Mouse (Mus musculus) liver, embryonic 15.5 days (tissue): ENCODE results near the gene Lcn3. TPM values are rescaled to one million over a fixed set of nuclear protein-coding genes. Genes with fewer than 3 reads are reported as not detected.
"Not testable (repeated sequence)": the region's sequence is repeated elsewhere in the genome, so short reads cannot be mapped to it uniquely, and the experiment has no call there.

ENCODE experiments used
- ATAC-seq: fragments of 200-750 bp; cut with Nextera tagmentation; 2 replicates; pipeline ENCODE4 v1.8.0; 2017; ENCODE audit warnings: moderate number of reproducible peaks, mild to moderate bottlenecking, moderate library complexity; ENCODE audit not compliant: insufficient read depth
- H3K27ac ChIP-seq: fragments of 300-500 bp; sonication (generic); replicated peaks from 2 replicates; pipeline ENCODE4 v1.5.1; 2015; ENCODE audit warnings: mild to moderate bottlenecking, inconsistent platforms
- H3K27me3 ChIP-seq: fragments of 300-500 bp; sonication (generic); 2 replicates; pipeline ENCODE4 v1.6.1; 2015; ENCODE audit warnings: mild to moderate bottlenecking, inconsistent platforms
- H3K36me3 ChIP-seq: fragments of 300-500 bp; sonication (generic); replicated peaks from 2 replicates; pipeline ENCODE4 v1.6.1; 2015; ENCODE audit warnings: moderate library complexity, mild to moderate bottlenecking, inconsistent platforms
- H3K4me1 ChIP-seq: fragments of 300-500 bp; sonication (generic); replicated peaks from 2 replicates; pipeline ENCODE4 v1.6.1; 2015; ENCODE audit warnings: inconsistent platforms
- H3K4me2 ChIP-seq: fragments of 300-500 bp; sonication (generic); 2 replicates; pipeline ENCODE4 v1.6.1; 2015; ENCODE audit warnings: moderate library complexity, mild to moderate bottlenecking, inconsistent platforms
- H3K4me3 ChIP-seq: fragments of 300-500 bp; sonication (generic); replicated peaks from 2 replicates; pipeline ENCODE4 v1.5.1; 2015; ENCODE audit warnings: mild to moderate bottlenecking, inconsistent platforms
- H3K9ac ChIP-seq: fragments of 300-500 bp; sonication (generic); 2 replicates; pipeline ENCODE4 v1.6.1; 2015; ENCODE audit warnings: moderate library complexity, mild to moderate bottlenecking, inconsistent platforms
- H3K9me3 ChIP-seq: fragments of 300-500 bp; sonication (generic); replicated peaks from 2 replicates; pipeline ENCODE4 v1.6.1; 2016; ENCODE audit warnings: inconsistent platforms
- WGBS: fragments of 180-500 bp; shearing (Covaris S2); methylation state at CpG from one replicate; pipeline ENCODE4 v1.1.7; 2015; ENCODE audit warnings: mixed read lengths; ENCODE audit not compliant: insufficient replicate concordance; 5-methylcytosine and 5-hydroxymethylcytosine counted together
- polyA plus RNA-seq: library from polyadenylated mRNA; unstranded; fragments of >200 nt; fragmentation: Nextera tagmentation; extraction: Ambion mirVana; gene quantifications from 2 replicates; pipeline ENCODE4 v1.2.1, GENCODE M21; 2015

The Lcn3 gene
- not detected in 2 replicates for polyA plus RNA-seq

DNA sequence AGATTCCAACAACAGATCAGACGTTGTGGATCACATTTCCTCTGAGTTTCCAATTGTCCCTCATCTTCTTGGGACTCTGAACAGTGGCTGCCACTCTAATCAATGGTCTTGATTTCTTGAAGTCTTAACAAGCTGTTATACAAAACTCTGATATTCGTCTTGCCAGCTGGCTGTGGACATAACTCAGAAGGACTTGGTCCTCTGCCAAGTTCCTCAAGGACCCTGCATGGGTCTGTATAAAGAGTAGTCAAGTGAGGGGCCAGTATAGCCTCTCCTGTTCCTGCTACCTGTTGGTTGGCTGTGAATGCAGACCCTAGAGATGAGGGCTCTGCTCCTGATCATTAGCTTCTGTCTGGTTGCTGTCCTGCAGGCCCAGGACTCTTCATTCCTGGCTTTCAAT lies at the start of gene Lcn3:
Lcn3 (plus strand) TSS at position 301 of the 400 bp plus-strand sequence.
- no peak within 1 kb of the TSS for H3K27ac ChIP-seq
- H3K9ac ChIP-seq, result no peak within 1 kb of the TSS
- no peaks in the 10 kb centered on the region for H3K27me3 ChIP-seq
- no peak within 1 kb of the TSS for H3K4me2 ChIP-seq
- no peak within 1 kb of the TSS for H3K4me3 ChIP-seq
- no peaks in the 10 kb centered on the region for H3K36me3 ChIP-seq
- ATAC-seq, result no peak
- 28% methylated on average over 2 of the region's 2 CpGs for WGBS
- H3K9me3 ChIP-seq, result no peaks in the 10 kb centered on the region
- no peaks in the 10 kb centered on the region for H3K4me1 ChIP-seq

DNA sequence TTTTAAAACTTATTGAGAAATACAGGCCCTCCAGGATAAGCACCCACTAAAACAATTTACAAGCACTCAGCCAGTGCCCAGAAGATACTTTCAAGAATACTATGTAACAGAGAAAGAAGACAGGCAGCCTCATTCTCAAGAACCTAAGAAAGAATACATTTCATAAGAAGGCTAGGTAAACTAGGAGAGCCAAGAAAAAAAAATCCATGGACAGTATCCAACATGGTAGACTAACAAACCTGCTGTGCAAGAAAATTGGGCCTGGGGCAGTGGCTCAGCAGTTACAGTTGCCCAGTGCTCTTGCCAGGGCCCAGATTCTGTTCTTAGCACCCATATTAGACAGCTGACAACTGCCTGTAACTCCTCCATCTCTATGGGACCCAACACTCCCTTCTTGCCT lies 48.1 kb upstream of the Lcn3 start:
- no peaks in the 10 kb centered on the region for H3K4me1 ChIP-seq
- H3K9me3 ChIP-seq, result no peaks in the 10 kb centered on the region
- H3K9ac ChIP-seq, result no peak overlapping the region
- no peak overlapping the region for H3K27ac ChIP-seq
- no peak overlapping the region for H3K4me2 ChIP-seq
- H3K27me3 ChIP-seq, result no peaks in the 10 kb centered on the region
- no peak overlapping the region for H3K4me3 ChIP-seq
- no peaks in the 10 kb centered on the region for H3K36me3 ChIP-seq
- no peak for ATAC-seq

DNA sequence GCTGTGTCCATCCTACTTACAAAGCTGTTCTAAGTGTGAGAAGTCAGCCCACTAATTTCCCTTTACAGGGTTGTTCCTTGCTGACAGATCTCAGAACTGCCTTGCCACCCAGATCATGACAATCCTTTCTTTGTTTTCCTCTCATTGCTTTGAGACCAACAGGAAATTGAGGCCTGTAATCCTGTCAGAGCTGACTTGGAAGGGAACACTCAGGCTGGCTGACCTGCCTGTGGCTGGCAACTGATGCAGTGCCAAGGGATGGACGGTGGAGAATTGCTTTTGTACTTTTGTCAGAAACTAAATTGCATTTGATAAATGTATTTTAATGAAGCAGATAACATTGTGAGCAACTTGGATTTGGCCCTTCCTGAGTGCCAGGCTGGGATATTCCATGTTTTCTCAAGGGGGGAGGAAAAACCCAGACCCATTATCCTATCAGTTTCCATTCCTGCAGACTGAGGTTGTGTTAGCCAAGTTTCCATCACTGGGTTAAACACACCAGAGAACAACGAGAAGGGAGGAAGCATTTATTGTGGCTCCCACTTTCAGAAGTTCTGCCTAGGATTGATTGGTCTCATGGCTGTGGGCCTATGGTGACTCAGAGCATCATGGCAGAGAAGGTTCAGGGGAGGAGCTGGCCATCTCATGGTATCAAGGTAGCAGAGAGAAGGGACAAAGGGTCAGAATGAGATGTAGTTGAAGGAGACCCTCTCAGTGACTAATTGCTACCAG lies 32.0 kb upstream of the Lcn3 start:
- no peak overlapping the region for H3K4me2 ChIP-seq
- no peak overlapping the region for H3K9ac ChIP-seq
- no peaks in the 10 kb centered on the region for H3K36me3 ChIP-seq
- no peak for ATAC-seq
- H3K27me3 ChIP-seq, result no peaks in the 10 kb centered on the region
- H3K4me3 ChIP-seq, result no peak overlapping the region
- 41% methylated on average over 2 of the region's 2 CpGs for WGBS
- no peaks in the 10 kb centered on the region for H3K9me3 ChIP-seq
- H3K4me1 ChIP-seq, result no peaks in the 10 kb centered on the region
- H3K27ac ChIP-seq, result no peak overlapping the region

DNA sequence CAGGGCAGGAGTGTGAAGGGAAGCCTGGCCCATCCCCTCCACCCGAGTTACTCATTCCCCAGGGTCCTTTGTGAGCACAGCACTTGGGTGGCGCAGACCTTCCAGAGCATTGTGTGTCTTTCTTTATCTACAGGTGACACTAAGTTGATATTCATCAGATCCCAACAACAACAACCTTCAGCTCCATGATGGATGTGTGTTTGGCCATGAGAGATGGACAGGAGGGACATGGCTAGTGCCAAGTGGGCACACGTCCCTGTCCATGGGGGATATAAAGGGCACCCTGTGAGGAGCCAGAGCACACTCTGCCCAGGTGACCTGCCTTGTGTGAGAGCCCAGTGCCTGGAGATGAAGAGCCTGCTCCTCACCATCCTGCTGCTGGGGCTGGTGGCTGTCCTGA lies 28.7 kb upstream of the Lcn3 start, which contains the start of gene Obp2b:
Obp2b (plus strand) TSS at position 301 of the 400 bp plus-strand sequence.
- H3K36me3 ChIP-seq, H3K27me3 ChIP-seq, H3K4me2 ChIP-seq, H3K4me3 ChIP-seq, H3K27ac ChIP-seq, H3K9ac ChIP-seq, ATAC-seq, H3K4me1 ChIP-seq, H3K9me3 ChIP-seq: not testable (repeated sequence)
- WGBS, result 74% methylated on average over 3 of the region's 3 CpGs

DNA sequence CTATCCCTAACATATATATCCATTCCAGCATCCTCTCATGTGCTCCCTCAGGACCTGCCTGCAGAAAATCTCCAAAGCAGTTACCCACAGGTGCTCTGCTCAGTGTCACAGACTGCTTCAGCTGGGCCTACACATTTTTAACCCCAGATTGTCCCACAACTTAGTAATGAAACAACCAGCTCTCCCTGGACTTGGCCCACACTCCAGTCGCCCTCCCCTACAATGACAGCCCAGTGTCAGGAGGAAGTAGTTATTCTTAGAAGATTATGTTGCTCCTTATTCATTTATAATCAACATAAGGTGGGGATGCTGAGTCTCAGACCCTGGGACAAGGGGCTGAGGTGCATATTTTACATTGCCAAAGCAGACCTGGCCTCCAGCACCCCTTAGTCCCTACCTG lies 23.7 kb upstream of the Lcn3 start:
- no peaks in the 10 kb centered on the region for H3K4me1 ChIP-seq
- no peak overlapping the region for H3K27ac ChIP-seq
- no peaks in the 10 kb centered on the region for H3K36me3 ChIP-seq
- H3K9ac ChIP-seq, result no peak overlapping the region
- no peak overlapping the region for H3K4me3 ChIP-seq
- no peak for ATAC-seq
- WGBS, result 63% methylated on average over 1 of the region's 1 CpGs
- H3K9me3 ChIP-seq, result no peaks in the 10 kb centered on the region
- no peaks in the 10 kb centered on the region for H3K27me3 ChIP-seq
- no peak overlapping the region for H3K4me2 ChIP-seq

DNA sequence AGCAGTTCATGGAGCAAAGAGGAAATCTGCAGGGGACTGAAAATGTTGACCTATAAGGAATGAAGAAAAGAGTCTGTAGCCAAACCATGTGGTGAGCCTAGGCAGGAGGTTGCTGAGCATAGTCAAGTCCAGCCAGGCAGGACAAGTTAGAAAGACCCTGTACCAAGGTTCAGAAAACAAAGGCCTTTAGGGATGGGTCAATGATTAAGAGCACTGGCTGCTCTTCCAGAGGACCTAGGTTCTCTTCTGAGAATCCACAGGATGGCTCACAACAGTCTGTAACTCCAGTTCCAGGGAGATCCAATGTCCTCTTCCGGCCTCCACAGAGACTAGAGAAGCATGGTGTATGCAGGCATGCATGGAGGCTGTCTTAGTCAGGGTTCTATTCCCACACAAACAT lies 11.2 kb upstream of the Lcn3 start:
- Histone ChIP-seq H3K9ac (no peak overlapping the region), H3K27me3 (no peaks in the 10 kb centered on the region), H3K4me3 (no peak overlapping the region), H3K27ac (no peak overlapping the region), H3K36me3 (no peaks in the 10 kb centered on the region), H3K9me3 (no peaks in the 10 kb centered on the region), H3K4me2 (no peak overlapping the region), H3K4me1 (no peaks in the 10 kb centered on the region)
- no peak for ATAC-seq
- WGBS, result 60% methylated on average over 1 of the region's 1 CpGs

DNA sequence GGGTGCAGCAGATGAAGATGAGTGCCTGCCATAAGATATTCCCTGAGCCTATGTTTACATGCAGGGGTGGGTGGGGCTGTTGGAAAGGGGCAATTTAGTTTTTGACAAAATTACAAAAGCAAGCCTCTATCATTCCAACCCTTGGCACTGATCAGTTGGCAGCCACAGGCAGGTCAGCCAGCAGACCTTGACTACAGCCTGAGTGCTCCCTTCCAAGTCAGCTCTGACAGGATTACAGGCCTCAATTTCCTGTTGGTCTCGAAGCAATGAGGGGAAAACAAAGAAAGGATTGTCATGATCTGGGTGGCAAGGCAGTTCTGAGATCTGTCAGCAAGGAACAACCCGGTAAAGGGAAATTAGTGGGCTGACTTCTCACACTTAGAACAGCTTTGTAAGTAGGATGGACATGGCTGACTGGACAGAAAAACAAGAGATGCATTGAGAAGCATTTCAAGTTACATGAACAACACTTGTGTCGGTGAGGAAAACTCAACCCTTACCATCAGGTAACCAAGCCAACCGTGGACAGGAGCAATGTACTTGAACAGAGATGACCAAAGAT lies 7.2 kb upstream of the Lcn3 start:
- WGBS, result 44% methylated on average over 4 of the region's 4 CpGs
- Histone ChIP-seq H3K27me3 (no peaks in the 10 kb centered on the region), H3K9ac (no peak overlapping the region), H3K4me3 (no peak overlapping the region), H3K27ac (no peak overlapping the region), H3K4me2 (no peak overlapping the region), H3K9me3 (no peaks in the 10 kb centered on the region), H3K4me1 (no peaks in the 10 kb centered on the region), H3K36me3 (no peaks in the 10 kb centered on the region)
- no peak for ATAC-seq

DNA sequence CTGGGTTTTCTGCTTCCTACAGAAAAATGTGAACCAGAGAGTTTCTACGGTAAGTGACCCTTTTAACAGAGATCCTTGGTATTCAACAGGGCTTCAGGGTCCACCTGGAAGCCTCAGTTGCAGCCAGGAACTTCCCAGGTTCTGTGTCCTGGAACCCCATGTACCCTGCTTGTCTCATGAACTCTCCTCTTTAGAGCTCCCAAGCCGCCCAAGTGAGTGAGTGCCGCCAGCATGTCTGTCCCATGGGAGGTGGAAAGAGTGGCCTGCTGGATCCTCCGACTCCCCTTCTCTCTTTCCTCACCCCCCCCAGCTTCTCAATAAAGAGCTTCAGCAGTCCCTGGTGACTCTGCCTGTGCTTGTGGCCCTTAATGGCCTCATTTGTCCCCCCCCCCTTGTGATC lies 2.4 kb downstream of the Lcn3 start:
- H3K4me1 ChIP-seq, result no peaks in the 10 kb centered on the region
- H3K27ac ChIP-seq, result no peak overlapping the region
- no peak overlapping the region for H3K4me2 ChIP-seq
- no peaks in the 10 kb centered on the region for H3K27me3 ChIP-seq
- no peak overlapping the region for H3K4me3 ChIP-seq
- H3K36me3 ChIP-seq, result no peaks in the 10 kb centered on the region
- 64% methylated on average over 4 of the region's 4 CpGs for WGBS
- no peak for ATAC-seq
- H3K9me3 ChIP-seq, result no peaks in the 10 kb centered on the region
- no peak overlapping the region for H3K9ac ChIP-seq

DNA sequence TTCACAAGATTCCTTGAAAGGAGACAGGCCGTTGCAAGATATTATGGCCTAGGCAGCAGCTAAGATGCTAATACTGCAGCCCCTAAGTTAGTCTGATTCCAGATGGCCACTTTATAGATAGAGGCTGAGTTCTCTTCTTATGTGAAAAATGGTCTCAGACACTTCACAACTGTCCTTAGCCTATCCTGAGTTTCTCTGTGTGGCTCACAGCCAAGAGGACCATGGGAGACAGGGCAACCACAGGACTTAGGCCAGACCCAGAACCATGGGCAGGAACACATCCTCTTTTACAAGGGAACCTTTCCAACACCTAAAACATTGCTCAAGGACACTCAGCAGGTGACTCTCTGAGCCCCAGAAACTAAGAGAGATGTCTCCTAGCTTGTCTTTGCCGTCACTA lies 8.1 kb downstream of the Lcn3 start:
- no peaks in the 10 kb centered on the region for H3K9me3 ChIP-seq
- 62% methylated on average over 2 of the region's 2 CpGs for WGBS
- no peak for ATAC-seq

DNA sequence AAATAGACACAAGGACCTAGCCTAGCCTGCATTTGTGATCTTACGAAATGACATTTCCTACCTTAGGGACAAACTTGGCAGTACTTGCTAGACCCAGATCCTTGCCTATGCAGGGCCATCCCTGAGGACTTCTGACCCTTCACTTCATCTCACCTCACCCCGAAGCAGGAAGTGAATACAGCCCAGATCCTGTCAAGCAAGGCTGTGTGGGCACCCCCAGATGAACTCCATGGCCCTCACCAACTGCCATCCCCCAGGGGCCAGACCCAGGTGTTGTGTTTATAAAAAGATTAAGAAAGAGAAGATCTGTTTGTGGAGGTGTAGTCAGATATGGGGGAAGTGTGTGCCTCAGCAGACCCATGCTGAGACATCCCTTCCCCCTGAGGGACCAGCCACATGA lies 9.3 kb downstream of the Lcn3 start:
- Histone ChIP-seq H3K4me2 (no peak overlapping the region), H3K9me3 (no peaks in the 10 kb centered on the region), H3K9ac (no peak overlapping the region), H3K36me3 (no peaks in the 10 kb centered on the region), H3K27ac (no peak overlapping the region), H3K27me3 (no peaks in the 10 kb centered on the region; the same call in 1 of the 2 replicates), H3K4me3 (no peak overlapping the region), H3K4me1 (no peaks in the 10 kb centered on the region)
- WGBS, result 45% methylated on average over 2 of the region's 2 CpGs
- ATAC-seq, result no peak

More for the DNA sequence above, 8.1 kb downstream of the Lcn3 start:
- Histone ChIP-seq H3K9ac (no peak overlapping the region), H3K27ac (no peak overlapping the region), H3K4me2 (no peak overlapping the region), H3K4me1 (no peaks in the 10 kb centered on the region), H3K27me3 (no peaks in the 10 kb centered on the region; the same call in 1 of the 2 replicates), H3K4me3 (no peak overlapping the region), H3K36me3 (no peaks in the 10 kb centered on the region)

DNA sequence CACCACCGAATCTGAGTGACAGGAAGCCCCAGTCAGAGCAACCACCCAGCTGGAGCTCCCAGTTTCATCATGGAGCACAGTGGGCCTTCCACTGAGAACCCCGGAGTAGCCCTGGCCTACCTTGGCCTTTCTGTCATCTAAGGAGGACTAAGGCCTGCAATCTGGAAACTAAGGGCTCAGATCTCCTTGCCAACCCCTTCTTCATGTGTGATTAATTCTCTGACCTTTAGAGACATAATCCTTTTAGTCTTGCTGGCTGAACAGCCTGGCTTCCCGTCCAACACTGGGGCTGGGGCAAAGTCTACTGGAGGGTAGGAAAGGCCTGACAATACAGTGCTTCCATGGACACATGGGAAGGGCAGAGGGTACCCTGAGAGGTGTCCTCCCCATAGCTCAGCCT lies 10.6 kb downstream of the Lcn3 start:
- Histone ChIP-seq H3K4me1 (no peaks in the 10 kb centered on the region), H3K9ac (no peak overlapping the region), H3K9me3 (no peaks in the 10 kb centered on the region), H3K36me3 (no peaks in the 10 kb centered on the region), H3K4me2 (no peak overlapping the region), H3K4me3 (no peak overlapping the region), H3K27ac (no peak overlapping the region), H3K27me3 (no peaks in the 10 kb centered on the region; the same call in 1 of the 2 replicates)
- no peak for ATAC-seq
- WGBS, result 52% methylated on average over 3 of the region's 3 CpGs

DNA sequence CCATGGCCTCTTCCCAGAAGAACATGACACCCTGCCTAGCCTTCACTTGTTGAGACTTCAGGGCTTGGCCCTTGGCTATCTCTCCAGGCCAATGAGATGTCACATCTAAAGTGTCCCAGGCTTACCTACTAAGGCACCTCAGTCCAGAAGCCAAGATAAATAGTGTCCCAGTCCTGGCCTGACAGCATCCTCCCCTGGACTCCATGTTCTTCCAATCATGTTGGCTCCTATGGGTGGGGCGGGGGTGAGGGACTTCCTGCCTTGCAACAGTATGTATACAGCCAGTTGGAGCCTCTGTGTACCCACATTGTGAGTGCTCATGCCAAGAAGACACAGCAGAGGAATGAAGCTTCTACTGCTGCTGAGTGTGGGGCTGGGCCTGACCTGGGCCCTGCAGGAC lies 11.3 kb downstream of the Lcn3 start, which contains the start of gene Lcn11:
Lcn11 (plus strand) TSS at position 301 of the 400 bp plus-strand sequence.
- ATAC-seq, result no peak
- H3K9me3 ChIP-seq, result no peaks in the 10 kb centered on the region
- no peak within 1 kb of the TSS for H3K4me2 ChIP-seq
- WGBS, result 70% methylated on average over 1 of the region's 1 CpGs
- no peaks in the 10 kb centered on the region; the same call in 1 of the 2 replicates for H3K27me3 ChIP-seq
- no peak within 1 kb of the TSS for H3K4me3 ChIP-seq
- H3K9ac ChIP-seq, result no peak within 1 kb of the TSS
- H3K36me3 ChIP-seq, result no peaks in the 10 kb centered on the region
- H3K27ac ChIP-seq, result no peak within 1 kb of the TSS
- no peaks in the 10 kb centered on the region for H3K4me1 ChIP-seq
